ENCODE assay signal across 18 mouse cellular contexts in genomic region chr6:32321187-32321586, GRCm38 (mm10).
DNase-seq lines count a peak whose midpoint lies in the region; ATAC-seq lines count a peak whose summit lies in the region.
"Had no signal": no experiment of that assay in that cellular context is flagged by ENCODE, and none has a peak within 500 bp of the region (broad histone marks: within the 10 kb centered on the region; RNA-seq: fewer than 3 reads in every experiment).

No protein-coding gene starts in this region.

- WGBS in heart, embryonic 12.5 days: 34% methylated on average over 3 of the region's 3 CpGs
- 75% methylated on average over 3 of the region's 3 CpGs for WGBS in neural tube, embryonic 15.5 days
- WGBS in midbrain, embryonic 10.5 days: 78% methylated on average over 3 of the region's 3 CpGs

- DNase-seq in heart, adult 18-20 months: no peak
- DNase-seq in neural tube, embryonic 10.5 days (ENCODE audit: extremely low spot score, low spot score): peak; percentile 23
- DNase-seq in mesoderm, embryonic 11.5 days (ENCODE audit: low read depth, low spot score): peak; percentile 40
- DNase-seq in midbrain, embryonic 10.5 days (ENCODE audit: low spot score): no peak
- DNase-seq in gastrocnemius, postnatal 25 days: no peak
- DNase-seq: adrenal gland, adult 2 months; adrenal gland, postnatal 25 days; cerebellum, adult 18-20 months; cerebellum, adult 9-11 months; cerebellum, postnatal 36 days; heart, adult 2 months; heart, postnatal 14 days had no signal

- H3K9ac ChIP-seq in heart, embryonic 12.5 days: no peak overlapping the region
- no peak overlapping the region for H3K9ac ChIP-seq in neural tube, embryonic 15.5 days (replicated peaks)
- H3K9ac ChIP-seq: forebrain, embryonic 15.5 days had no signal

- no peaks in the 10 kb centered on the region for H3K27me3 ChIP-seq in heart, embryonic 12.5 days (replicated peaks)
- no peaks in the 10 kb centered on the region for H3K27me3 ChIP-seq in neural tube, embryonic 15.5 days (replicated peaks)
- H3K27me3 ChIP-seq in midbrain, embryonic 10.5 days (ENCODE audit: low read depth, poor library complexity, severe bottlenecking): no peaks in the 10 kb centered on the region
- H3K27me3 ChIP-seq: forebrain, embryonic 15.5 days had no signal

- no peak overlapping the region for H3K4me3 ChIP-seq in heart, embryonic 12.5 days
- no peak overlapping the region for H3K4me3 ChIP-seq in neural tube, embryonic 15.5 days (replicated peaks)
- no peak overlapping the region for H3K4me3 ChIP-seq in midbrain, embryonic 10.5 days
- H3K4me3 ChIP-seq: forebrain, embryonic 15.5 days; heart, adult 2 months had no signal

- H3K4me2 ChIP-seq in heart, embryonic 12.5 days: no peak overlapping the region
- no peak overlapping the region for H3K4me2 ChIP-seq in neural tube, embryonic 15.5 days
- H3K4me2 ChIP-seq: forebrain, embryonic 15.5 days had no signal

- peaks cover 11% of the 10 kb centered on the region for H3K4me1 ChIP-seq in heart, embryonic 12.5 days (replicated peaks)
- no peaks in the 10 kb centered on the region; the same call in 1 of the 2 replicates for H3K4me1 ChIP-seq in neural tube, embryonic 15.5 days
- no peaks in the 10 kb centered on the region for H3K4me1 ChIP-seq in midbrain, embryonic 10.5 days

- H3K36me3 ChIP-seq in heart, embryonic 12.5 days: no peaks in the 10 kb centered on the region
- H3K36me3 ChIP-seq in neural tube, embryonic 15.5 days: no peaks in the 10 kb centered on the region
- no peaks in the 10 kb centered on the region for H3K36me3 ChIP-seq in midbrain, embryonic 10.5 days
- H3K36me3 ChIP-seq: forebrain, embryonic 15.5 days had no signal

- 0 out of 2 replicates have a peak, but pooled peaks have one; percentile 42 for ATAC-seq in heart, embryonic 12.5 days (ENCODE audit: insufficient number of reproducible peaks, low FRiP score)
- no peak for ATAC-seq in neural tube, embryonic 15.5 days (ENCODE audit: low FRiP score)
- ATAC-seq: forebrain, embryonic 15.5 days; hindbrain, embryonic 16.5 days; inflammation-experienced regulatory T-cells, adult 6 months; intestine, postnatal 0 days had no signal

- no peak overlapping the region for H3K27ac ChIP-seq in heart, embryonic 12.5 days (ENCODE audit: poor library complexity, severe bottlenecking)
- H3K27ac ChIP-seq in neural tube, embryonic 15.5 days (replicated peaks): no peak overlapping the region
- H3K27ac ChIP-seq in midbrain, embryonic 10.5 days (replicated peaks): no peak overlapping the region
- H3K27ac ChIP-seq: forebrain, embryonic 15.5 days; heart, adult 2 months had no signal

- no peaks in the 10 kb centered on the region for H3K9me3 ChIP-seq in heart, embryonic 12.5 days (replicated peaks)
- no peaks in the 10 kb centered on the region for H3K9me3 ChIP-seq in neural tube, embryonic 15.5 days (replicated peaks)
- H3K9me3 ChIP-seq in midbrain, embryonic 10.5 days (replicated peaks): no peaks in the 10 kb centered on the region
- H3K9me3 ChIP-seq: forebrain, embryonic 15.5 days had no signal

Comparison
In these comparisons a context has a peak if more than half of its experiments do, and no peak if none do; other contexts are left out.
1. DNase-seq: peak in neural tube, embryonic 10.5 days (single experiment) and mesoderm, embryonic 11.5 days (single experiment); none in heart, adult 18-20 months (0 of 2), midbrain, embryonic 10.5 days (single experiment) and gastrocnemius, postnatal 25 days (single experiment).